Mouse (Mus musculus) embryonic facial prominence, embryonic 10.5 days (tissue): Measurements from ENCODE around the gene Apobec2. TPM values are rescaled to one million over a fixed set of nuclear protein-coding genes. Genes with fewer than 3 reads are reported as not detected.
"Not testable (repeated sequence)": the region's sequence is repeated elsewhere in the genome, so short reads cannot be mapped to it uniquely, and the experiment has no call there.

Experiments
- DNase-seq: peaks from one replicate; pipeline ENCODE4 v3.0.0-alpha.2; 2017; ENCODE audit warnings: low spot score
- H3K27ac ChIP-seq: fragments of 300-500 bp; sonication (generic); replicated peaks from 2 replicates; pipeline ENCODE4 v1.5.1; 2016; ENCODE audit warnings: mild to moderate bottlenecking
- H3K27me3 ChIP-seq: fragments of 300-500 bp; sonication (generic); replicated peaks from 2 replicates; pipeline ENCODE4 v1.6.1; 2016; ENCODE audit warnings: low read depth, mild to moderate bottlenecking; ENCODE audit not compliant: poor library complexity, severe bottlenecking
- H3K36me3 ChIP-seq: fragments of 300-500 bp; sonication (generic); replicated peaks from 2 replicates; pipeline ENCODE4 v1.6.1; 2016; ENCODE audit warnings: mild to moderate bottlenecking, moderate library complexity
- H3K4me1 ChIP-seq: fragments of 300-500 bp; sonication (generic); 2 replicates; pipeline ENCODE4 v1.6.1; 2016
- H3K4me3 ChIP-seq: fragments of 300-500 bp; sonication (generic); 2 replicates; pipeline ENCODE4 v1.5.1; 2016; ENCODE audit warnings: mild to moderate bottlenecking, moderate library complexity
- H3K9me3 ChIP-seq: fragments of 300-500 bp; sonication (generic); 2 replicates; pipeline ENCODE4 v1.6.1; 2016; ENCODE audit warnings: mild to moderate bottlenecking
- WGBS: fragments of 180-500 bp; shearing (Covaris S2); methylation state at CpG from one replicate; pipeline ENCODE4 v1.1.7; 2016; 5-methylcytosine and 5-hydroxymethylcytosine counted together
- polyA plus RNA-seq: library from polyadenylated mRNA; unstranded; fragments of >200 nt; fragmentation: Nextera tagmentation; extraction: Ambion mirVana; gene quantifications from 2 replicates; pipeline ENCODE4 v1.2.1, GENCODE M21; 2016

The Apobec2 gene
- 0.61 and 1.2 TPM in 2 replicates for polyA plus RNA-seq

DNA sequence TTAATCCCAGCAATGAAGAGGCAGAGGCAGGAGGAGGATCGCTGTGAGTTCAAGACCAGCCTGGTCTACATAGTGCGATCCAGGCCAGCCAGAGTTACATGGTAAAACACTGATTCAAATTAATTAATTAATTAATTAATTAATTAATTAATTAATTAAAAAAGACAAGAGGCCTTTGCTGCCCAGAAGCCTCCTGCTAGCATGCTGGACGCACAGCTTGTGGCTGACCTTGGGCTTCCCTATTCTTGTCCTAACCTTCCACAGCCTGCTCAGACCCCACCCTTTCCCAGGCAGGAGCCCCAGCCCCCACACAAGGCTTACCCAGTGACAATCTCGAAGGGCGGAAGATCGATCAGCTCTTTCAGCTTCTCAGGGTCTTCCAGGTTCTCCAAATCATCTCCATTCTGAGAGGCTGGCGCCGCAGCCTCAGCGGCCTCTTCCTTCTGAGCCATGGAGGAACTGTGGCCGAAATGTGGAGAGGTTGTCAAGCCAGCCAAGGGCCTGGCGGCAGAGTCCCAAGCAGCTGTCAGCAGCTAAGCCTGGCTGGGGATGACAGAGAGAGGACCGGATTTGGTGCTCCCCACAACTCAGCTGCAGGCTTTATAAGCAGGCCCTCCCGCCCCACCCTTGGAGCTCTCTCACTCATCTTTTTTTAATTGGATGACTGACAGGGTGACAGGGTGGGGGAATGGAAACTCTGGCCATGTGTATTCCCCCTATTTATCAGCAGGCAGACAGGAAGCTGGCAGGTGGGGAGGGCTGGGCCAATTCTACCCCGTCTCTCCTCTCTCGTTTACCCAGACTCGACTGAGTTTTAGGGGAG is at the start of gene Apobec2:
TSS of gene Apobec2 (minus strand) at position 773 of the 823 bp plus-strand sequence.
- WGBS: 62% methylated on average over 16 of the region's 16 CpGs
- Histone ChIP-seq H3K4me3 (no peak within 1 kb of the TSS), H3K4me1 (peaks cover 59% of the 10 kb centered on the region), H3K9me3 (no peaks in the 10 kb centered on the region), H3K27ac (peak within 1 kb of the TSS; percentile 19; the same call in 1 of the 2 replicates), H3K27me3 (no peaks in the 10 kb centered on the region), H3K36me3 (no peaks in the 10 kb centered on the region)
- DNase-seq: no peak

DNA sequence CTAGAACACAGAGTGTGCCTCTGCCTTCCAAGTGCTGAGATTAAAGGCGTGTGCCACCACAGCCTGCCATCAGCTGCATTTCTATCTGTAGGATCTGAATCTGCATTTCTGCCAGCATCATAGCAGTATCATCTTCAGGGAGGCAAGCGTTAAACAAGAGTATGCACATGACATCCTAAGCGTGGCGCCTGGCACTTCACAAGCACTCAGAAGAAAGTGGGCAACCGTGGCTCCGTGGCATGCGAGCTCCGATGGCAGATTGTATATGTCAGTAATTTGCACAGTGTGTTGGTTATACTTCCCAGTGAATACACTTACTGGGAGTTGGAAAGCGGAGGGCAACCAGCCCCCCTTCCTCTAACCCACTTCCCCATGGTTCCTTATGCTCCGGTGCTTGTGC is 47.2 kb upstream of the Apobec2 start:
- DNase-seq: no peak
- no peak overlapping the region for H3K4me3 ChIP-seq
- H3K36me3 ChIP-seq: no peaks in the 10 kb centered on the region
- no peaks in the 10 kb centered on the region for H3K4me1 ChIP-seq
- H3K27me3 ChIP-seq: no peaks in the 10 kb centered on the region
- no peaks in the 10 kb centered on the region for H3K9me3 ChIP-seq
- H3K27ac ChIP-seq: no peak overlapping the region
- WGBS: 88% methylated on average over 10 of the region's 10 CpGs

GRCm38 (mm10) chr17:48475444-48475843 is 42.7 kb upstream of the Apobec2 start:
- Histone ChIP-seq H3K4me1 (no peaks in the 10 kb centered on the region), H3K9me3 (no peaks in the 10 kb centered on the region), H3K27ac (no peak overlapping the region), H3K4me3 (no peak overlapping the region), H3K27me3 (no peaks in the 10 kb centered on the region), H3K36me3 (no peaks in the 10 kb centered on the region)
- WGBS: 82% methylated on average over 8 of the region's 8 CpGs
- DNase-seq: no peak

- not testable (repeated sequence) for H3K36me3 ChIP-seq, H3K27me3 ChIP-seq, DNase-seq, H3K4me1 ChIP-seq, H3K9me3 ChIP-seq, H3K4me3 ChIP-seq, H3K27ac ChIP-seq
- WGBS: 87% methylated on average over 6 of the region's 6 CpGs
Observed at GRCm38 (mm10) chr17:48474282-48474681, 41.6 kb upstream of the Apobec2 start.

DNA sequence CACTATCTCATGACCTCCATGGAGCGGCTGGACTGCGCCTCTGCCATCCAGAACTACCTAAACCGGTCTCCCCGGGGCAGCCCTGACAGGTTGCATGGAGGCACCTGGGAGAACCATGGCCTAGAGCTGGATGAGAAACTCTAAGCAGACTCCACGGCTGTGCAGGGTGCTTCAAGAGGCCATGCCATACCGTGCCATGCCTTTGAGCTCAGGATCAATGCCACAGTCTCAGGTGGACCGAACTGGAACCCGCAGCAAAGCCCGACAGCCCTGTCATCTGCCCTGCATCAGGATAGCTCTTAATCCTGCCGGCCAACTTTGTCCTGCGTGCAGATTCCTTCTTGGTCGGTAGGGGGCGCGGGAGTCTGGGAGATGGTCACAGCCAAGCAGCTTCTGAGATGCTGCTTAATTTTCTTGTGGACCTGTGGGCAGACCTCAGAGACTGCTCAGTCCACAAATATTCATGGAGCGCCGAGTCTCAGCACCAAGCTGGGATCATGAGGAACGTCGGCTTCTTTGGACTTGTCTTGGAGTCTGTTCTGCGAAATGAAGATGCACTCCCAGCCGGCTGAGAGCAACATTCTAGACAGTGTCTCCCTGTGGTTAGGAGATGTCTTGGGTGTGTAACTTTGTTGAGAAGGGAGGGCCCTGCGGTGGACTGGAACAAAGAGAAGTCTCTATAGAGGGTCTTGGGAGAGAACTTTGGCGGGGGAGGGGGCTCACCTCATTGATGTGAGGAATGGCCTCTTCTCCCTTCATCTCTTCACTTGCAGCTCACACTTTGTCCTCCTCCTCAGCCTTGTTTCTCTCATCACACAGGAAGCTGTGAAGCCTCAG is 34.9 kb upstream of the Apobec2 start:
- no peaks in the 10 kb centered on the region for H3K36me3 ChIP-seq
- no peaks in the 10 kb centered on the region for H3K9me3 ChIP-seq
- WGBS: 10% methylated on average over 22 of the region's 22 CpGs
- peak overlapping the region; percentile 34 for H3K4me3 ChIP-seq
- no peak overlapping the region; the same call in 1 of the 2 replicates for H3K27ac ChIP-seq
- DNase-seq: peak; percentile 88
- peaks cover 28% of the 10 kb centered on the region for H3K27me3 ChIP-seq
- peaks cover 11% of the 10 kb centered on the region for H3K4me1 ChIP-seq

DNA sequence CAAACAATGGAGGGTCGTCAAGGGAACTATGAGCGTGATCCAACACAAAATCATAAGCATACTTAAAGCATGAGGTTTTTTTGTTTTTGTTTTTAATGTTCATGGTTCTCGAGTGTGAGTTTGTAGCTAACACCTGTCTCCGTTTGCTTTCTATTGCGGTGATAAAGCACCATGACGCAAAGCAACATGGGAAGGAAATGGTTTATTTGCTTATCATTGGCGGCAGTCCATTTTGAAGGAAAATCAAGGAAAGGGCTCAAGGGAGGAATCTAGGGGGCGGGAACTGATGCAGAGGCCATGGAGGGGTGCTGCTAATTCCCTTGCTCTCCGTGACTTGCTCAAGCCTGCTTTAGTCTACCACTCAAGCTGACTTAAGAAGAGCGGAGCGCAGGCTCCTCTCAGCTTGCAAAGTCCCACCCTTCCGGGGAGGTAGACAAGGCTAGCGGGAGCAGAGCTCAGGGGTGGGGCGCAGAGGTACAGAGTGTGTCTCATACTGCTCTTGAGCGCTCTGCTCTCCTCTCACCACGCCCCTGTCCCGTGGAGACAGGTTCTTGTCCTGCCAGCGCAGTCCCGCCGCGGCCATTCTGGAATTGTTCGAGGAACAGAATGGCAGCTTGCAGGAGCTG is 34.2 kb upstream of the Apobec2 start:
- 43% methylated on average over 22 of the region's 22 CpGs for WGBS
- H3K4me1 ChIP-seq: peaks cover 11% of the 10 kb centered on the region
- no peak for DNase-seq

DNA sequence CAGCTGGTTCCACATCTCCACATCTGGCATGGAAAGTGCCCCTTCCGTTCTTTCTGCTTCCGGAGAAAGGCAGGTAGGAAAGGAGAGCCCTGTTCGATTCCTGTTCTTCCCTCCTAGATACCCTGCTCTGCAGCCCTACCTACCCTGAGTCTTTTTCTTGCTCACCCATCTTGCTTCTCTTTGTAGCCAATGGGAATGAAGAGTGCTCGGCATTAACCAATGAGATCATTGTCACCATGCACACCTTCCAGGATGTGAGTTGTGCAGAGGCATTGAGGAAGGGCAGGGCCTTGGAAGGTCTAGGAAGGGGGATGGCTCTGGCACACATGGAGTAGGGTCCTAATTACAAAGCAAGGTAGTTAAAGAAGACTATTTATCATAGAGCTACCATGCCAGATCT is 30.7 kb upstream of the Apobec2 start:
- Histone ChIP-seq H3K9me3 (no peaks in the 10 kb centered on the region), H3K27ac (no peak overlapping the region), H3K36me3 (no peaks in the 10 kb centered on the region), H3K4me3 (no peak overlapping the region), H3K27me3 (peaks cover 28% of the 10 kb centered on the region), H3K4me1 (peaks cover 11% of the 10 kb centered on the region)
- 93% methylated on average over 4 of the region's 4 CpGs for WGBS
- no peak for DNase-seq

More for the DNA sequence above, 34.2 kb upstream of the Apobec2 start:
- H3K27ac ChIP-seq: no peak overlapping the region; the same call in 1 of the 2 replicates
- H3K27me3 ChIP-seq: peaks cover 28% of the 10 kb centered on the region
- no peaks in the 10 kb centered on the region for H3K36me3 ChIP-seq
- H3K9me3 ChIP-seq: no peaks in the 10 kb centered on the region
- H3K4me3 ChIP-seq: peak overlapping the region; percentile 34

GRCm38 (mm10) chr17:48462096-48462495 is 29.4 kb upstream of the Apobec2 start:
- DNase-seq: no peak
- H3K4me3 ChIP-seq: no peak overlapping the region
- H3K4me1 ChIP-seq: peaks cover 3% of the 10 kb centered on the region
- H3K36me3 ChIP-seq: no peaks in the 10 kb centered on the region
- no peak overlapping the region for H3K27ac ChIP-seq
- peaks cover 20% of the 10 kb centered on the region for H3K27me3 ChIP-seq
- no peaks in the 10 kb centered on the region for H3K9me3 ChIP-seq
- 93% methylated on average over 13 of the region's 13 CpGs for WGBS

- Histone ChIP-seq H3K9me3 (no peaks in the 10 kb centered on the region), H3K27ac (no peak overlapping the region), H3K27me3 (no peaks in the 10 kb centered on the region; the same call in 1 of the 2 replicates), H3K36me3 (no peaks in the 10 kb centered on the region), H3K4me1 (peaks cover 9% of the 10 kb centered on the region; the same call in 1 of the 2 replicates), H3K4me3 (no peak overlapping the region)
- WGBS: 87% methylated on average over 13 of the region's 13 CpGs
- DNase-seq: no peak
Observed at GRCm38 (mm10) chr17:48457971-48458653, 25.4 kb upstream of the Apobec2 start.

- H3K9me3 ChIP-seq: no peaks in the 10 kb centered on the region
- whole genome bisulfite sequencing: 86% methylated on average over 2 of the region's 2 CpGs
- no peak overlapping the region for H3K4me3 ChIP-seq
- H3K36me3 ChIP-seq: no peaks in the 10 kb centered on the region
- no peak overlapping the region for H3K27ac ChIP-seq
- DNase-seq: no peak
- peaks cover 18% of the 10 kb centered on the region; the same call in 1 of the 2 replicates for H3K4me1 ChIP-seq
- H3K27me3 ChIP-seq: no peaks in the 10 kb centered on the region; the same call in 1 of the 2 replicates
Observed at GRCm38 (mm10) chr17:48455955-48456354, 23.2 kb upstream of the Apobec2 start.

DNA sequence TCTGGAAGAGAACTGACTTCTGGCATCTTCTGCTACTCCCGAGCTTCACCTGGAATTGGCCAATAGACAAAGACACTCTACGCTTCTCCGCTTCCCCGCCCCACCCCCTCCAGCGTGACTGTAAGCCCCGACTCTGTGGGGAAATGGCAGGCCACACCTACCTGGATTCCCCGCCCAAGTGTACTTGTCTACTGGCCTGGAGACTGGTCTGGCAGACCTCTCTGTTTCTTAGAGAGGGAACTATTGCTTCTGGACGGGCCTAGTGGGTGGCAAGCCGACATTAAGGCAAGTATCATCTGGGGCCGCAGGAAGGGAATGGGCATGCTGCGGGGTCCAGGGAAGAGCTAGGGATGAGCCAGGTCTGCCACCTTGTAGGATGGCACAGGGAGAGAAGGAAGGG is 22.0 kb upstream of the Apobec2 start, which contains the start of gene Unc5cl:
TSS of gene Unc5cl (plus strand) at position 214 of the 400 bp plus-strand sequence.
- Histone ChIP-seq H3K27ac (0 out of 2 replicates have a peak within 1 kb of the TSS, but pooled peaks have one; percentile 4), H3K4me1 (peaks cover 18% of the 10 kb centered on the region; the same call in 1 of the 2 replicates), H3K9me3 (no peaks in the 10 kb centered on the region), H3K4me3 (no peak within 1 kb of the TSS), H3K27me3 (no peaks in the 10 kb centered on the region), H3K36me3 (no peaks in the 10 kb centered on the region)
- 52% methylated on average over 11 of the region's 11 CpGs for WGBS
- peak; percentile 32 for DNase-seq
